Mouse (Mus musculus): ENCODE measurements around the gene Dnajb8. TPM values are rescaled to one million over a fixed set of nuclear protein-coding genes. Genes with fewer than 3 reads are reported as not detected.

The Dnajb8 gene
- polyA plus RNA-seq, 1 experiment from 2014 or later = not detected

- peak overlapping the region; percentile 51 for H3K4me2 ChIP-seq
- H3K9me3 ChIP-seq = no peaks in the 10 kb centered on the region
- peak overlapping the region; percentile 29 for H3K4me3 ChIP-seq
- no peaks in the 10 kb centered on the region for H3K36me3 ChIP-seq
- no peak overlapping the region for H3K27ac ChIP-seq (replicated peaks)
- WGBS = 1% methylated on average over 58 of the region's 58 CpGs
- peaks cover 100% of the 10 kb centered on the region for H3K27me3 ChIP-seq
- peak overlapping the region; percentile 38; the same call in 1 of the 2 replicates for H3K9ac ChIP-seq
- no peak for ATAC-seq (ENCODE audit: low read depth)
- H3K4me1 ChIP-seq (replicated peaks) = peaks cover 57% of the 10 kb centered on the region
These were observed 27.8 kb upstream of the Dnajb8 start for GRCm38 (mm10) chr6:88194053-88194977.

- Histone ChIP-seq H3K4me1 (replicated peaks) (peaks cover 57% of the 10 kb centered on the region), H3K36me3 (no peaks in the 10 kb centered on the region), H3K27me3 (peaks cover 100% of the 10 kb centered on the region), H3K4me3 (0 out of 2 replicates have a peak overlapping the region, but pooled peaks have one; percentile 29), H3K9me3 (no peaks in the 10 kb centered on the region), H3K4me2 (peak overlapping the region; percentile 14; the same call in 1 of the 2 replicates), H3K27ac (replicated peaks) (no peak overlapping the region), H3K9ac (no peak overlapping the region)
- no peak for ATAC-seq (ENCODE audit: low read depth)
- under 1% methylated on average over 7 of the region's 7 CpGs for WGBS
These were observed 27.1 kb upstream of the Dnajb8 start for GRCm38 (mm10) chr6:88194978-88195325.

- no peaks in the 10 kb centered on the region for H3K9me3 ChIP-seq
- peak overlapping the region; percentile 30 for H3K4me3 ChIP-seq
- H3K4me1 ChIP-seq (replicated peaks) = peaks cover 47% of the 10 kb centered on the region
- H3K27me3 ChIP-seq = peaks cover 100% of the 10 kb centered on the region
- H3K4me2 ChIP-seq = peak overlapping the region; percentile 50
- H3K9ac ChIP-seq = no peak overlapping the region
- H3K27ac ChIP-seq (replicated peaks) = no peak overlapping the region
- WGBS = 1% methylated on average over 33 of the region's 33 CpGs
- no peaks in the 10 kb centered on the region for H3K36me3 ChIP-seq
- ATAC-seq (ENCODE audit: low read depth) = no peak
These were observed 25.9 kb upstream of the Dnajb8 start for GRCm38 (mm10) chr6:88196054-88196732.

- Histone ChIP-seq H3K4me2 (peak overlapping the region; percentile 50), H3K9me3 (no peaks in the 10 kb centered on the region), H3K9ac (0 out of 2 replicates have a peak overlapping the region, but pooled peaks have one; percentile 8), H3K36me3 (no peaks in the 10 kb centered on the region), H3K4me1 (replicated peaks) (peaks cover 47% of the 10 kb centered on the region), H3K27ac (replicated peaks) (no peak overlapping the region), H3K4me3 (peak overlapping the region; percentile 30), H3K27me3 (peaks cover 100% of the 10 kb centered on the region)
- ATAC-seq (ENCODE audit: low read depth) = no peak
- WGBS = under 1% methylated on average over 40 of the region's 44 CpGs
These were observed 25.2 kb upstream of the Dnajb8 start for GRCm38 (mm10) chr6:88196733-88197312.

- Histone ChIP-seq H3K36me3 (no peaks in the 10 kb centered on the region), H3K9me3 (no peaks in the 10 kb centered on the region), H3K27ac (replicated peaks) (no peak overlapping the region), H3K27me3 (peaks cover 100% of the 10 kb centered on the region), H3K4me2 (peak overlapping the region; percentile 56), H3K4me3 (peak overlapping the region; percentile 36), H3K9ac (0 out of 2 replicates have a peak overlapping the region, but pooled peaks have one; percentile 8), H3K4me1 (replicated peaks) (peaks cover 47% of the 10 kb centered on the region)
- ATAC-seq (ENCODE audit: low read depth) = no peak
- WGBS = 1% methylated on average over 38 of the region's 39 CpGs
These were observed 24.6 kb upstream of the Dnajb8 start for GRCm38 (mm10) chr6:88197313-88198069.

- under 1% methylated on average over 60 of the region's 62 CpGs for WGBS
- Histone ChIP-seq H3K4me2 (peak overlapping the region; percentile 56), H3K27ac (replicated peaks) (no peak overlapping the region), H3K4me1 (replicated peaks) (peaks cover 47% of the 10 kb centered on the region), H3K9ac (0 out of 2 replicates have a peak overlapping the region, but pooled peaks have one; percentile 22), H3K4me3 (peak overlapping the region; percentile 36), H3K27me3 (peaks cover 100% of the 10 kb centered on the region), H3K36me3 (no peaks in the 10 kb centered on the region), H3K9me3 (no peaks in the 10 kb centered on the region)
- ATAC-seq (ENCODE audit: low read depth) = no peak
These were observed 23.8 kb upstream of the Dnajb8 start for GRCm38 (mm10) chr6:88198070-88198940.

- Histone ChIP-seq H3K4me2 (peak overlapping the region; percentile 56), H3K4me3 (peak overlapping the region; percentile 36), H3K36me3 (no peaks in the 10 kb centered on the region), H3K27ac (replicated peaks) (no peak overlapping the region), H3K4me1 (replicated peaks) (peaks cover 38% of the 10 kb centered on the region), H3K27me3 (peaks cover 100% of the 10 kb centered on the region), H3K9ac (0 out of 2 replicates have a peak overlapping the region, but pooled peaks have one; percentile 22), H3K9me3 (no peaks in the 10 kb centered on the region)
- no peak for ATAC-seq (ENCODE audit: low read depth)
- WGBS = 1% methylated on average over 39 of the region's 39 CpGs
These were observed 22.9 kb upstream of the Dnajb8 start for GRCm38 (mm10) chr6:88199001-88199717.

GRCm38 (mm10) chr6:88199718-88200692 lies 22.1 kb upstream of the Dnajb8 start:
- peak overlapping the region; percentile 56 for H3K4me2 ChIP-seq
- H3K36me3 ChIP-seq = no peaks in the 10 kb centered on the region
- no peaks in the 10 kb centered on the region for H3K9me3 ChIP-seq
- H3K27ac ChIP-seq (replicated peaks) = no peak overlapping the region
- ATAC-seq (ENCODE audit: low read depth) = no peak
- WGBS = 2% methylated on average over 50 of the region's 50 CpGs
- peak overlapping the region; percentile 36 for H3K4me3 ChIP-seq
- peaks cover 36% of the 10 kb centered on the region for H3K4me1 ChIP-seq (replicated peaks)
- H3K27me3 ChIP-seq = peaks cover 100% of the 10 kb centered on the region
- no peak overlapping the region for H3K9ac ChIP-seq

- 5% methylated on average over 20 of the region's 20 CpGs for WGBS
- no peaks in the 10 kb centered on the region for H3K9me3 ChIP-seq
- no peak overlapping the region for H3K9ac ChIP-seq
- H3K36me3 ChIP-seq = no peaks in the 10 kb centered on the region
- ATAC-seq (ENCODE audit: low read depth) = no peak
- peaks cover 100% of the 10 kb centered on the region for H3K27me3 ChIP-seq
- H3K4me1 ChIP-seq (replicated peaks) = peaks cover 36% of the 10 kb centered on the region
- H3K4me3 ChIP-seq = peak overlapping the region; percentile 36; the same call in 1 of the 2 replicates
- H3K27ac ChIP-seq (replicated peaks) = no peak overlapping the region
- H3K4me2 ChIP-seq = peak overlapping the region; percentile 56
These were observed 21.1 kb upstream of the Dnajb8 start for GRCm38 (mm10) chr6:88200693-88201609.
